Mouse (Mus musculus) heart, embryonic 10.5 days (tissue): ENCODE results near the gene Fam131c. TPM values are rescaled to one million over a fixed set of nuclear protein-coding genes. Genes with fewer than 3 reads are reported as not detected.

Experiments
- DNase-seq: peaks from one replicate; pipeline ENCODE4 v3.0.0-alpha.2; 2017; ENCODE audit warnings: low spot score
- H3K27ac ChIP-seq: fragments of 300-500 bp; sonication (generic); 2 replicates; pipeline ENCODE4 v1.5.1; 2016; ENCODE audit warnings: mild to moderate bottlenecking
- H3K27me3 ChIP-seq: fragments of 300-500 bp; sonication (generic); 2 replicates; pipeline ENCODE4 v1.6.1; 2016; ENCODE audit warnings: mild to moderate bottlenecking; ENCODE audit not compliant: poor library complexity, insufficient read depth, severe bottlenecking
- H3K36me3 ChIP-seq: fragments of 300-500 bp; sonication (generic); 2 replicates; pipeline ENCODE4 v1.6.1; 2016; ENCODE audit warnings: mild to moderate bottlenecking, moderate library complexity
- H3K4me1 ChIP-seq: fragments of 300-500 bp; sonication (generic); 2 replicates; pipeline ENCODE4 v1.6.1; 2016; ENCODE audit warnings: mild to moderate bottlenecking
- H3K4me3 ChIP-seq: fragments of 300-500 bp; sonication (generic); 2 replicates; pipeline ENCODE4 v1.5.1; 2016; ENCODE audit warnings: mild to moderate bottlenecking, moderate library complexity
- H3K9me3 ChIP-seq: fragments of 300-500 bp; sonication (generic); 2 replicates; pipeline ENCODE4 v1.6.1; 2016; ENCODE audit warnings: mild to moderate bottlenecking, moderate library complexity
- WGBS: fragments of 180-500 bp; shearing (Covaris S2); methylation state at CpG from one replicate; pipeline ENCODE4 v1.1.7; 2016; 5-methylcytosine and 5-hydroxymethylcytosine counted together
- polyA plus RNA-seq: library from polyadenylated mRNA; unstranded; fragments of >200 nt; fragmentation: Nextera tagmentation; extraction: Ambion mirVana; gene quantifications from 2 replicates; pipeline ENCODE4 v1.2.1, GENCODE M21; 2016

The Fam131c gene
- polyA plus RNA-seq, 1 experiment from 2014 or later, result 1.2 TPM

GRCm38 (mm10) chr4:141338853-141339252 lies 29.2 kb upstream of the Fam131c start:
- WGBS, result 13% methylated on average over 1 of the region's 1 CpGs
- H3K4me3 ChIP-seq, result peak overlapping the region; percentile 16; the same call in 1 of the 2 replicates
- no peaks in the 10 kb centered on the region for H3K36me3 ChIP-seq
- no peak for DNase-seq
- peaks cover 50% of the 10 kb centered on the region for H3K4me1 ChIP-seq
- no peaks in the 10 kb centered on the region for H3K9me3 ChIP-seq
- H3K27me3 ChIP-seq, result peaks cover 10% of the 10 kb centered on the region; the same call in 1 of the 2 replicates
- peak overlapping the region; percentile 71 for H3K27ac ChIP-seq

DNA sequence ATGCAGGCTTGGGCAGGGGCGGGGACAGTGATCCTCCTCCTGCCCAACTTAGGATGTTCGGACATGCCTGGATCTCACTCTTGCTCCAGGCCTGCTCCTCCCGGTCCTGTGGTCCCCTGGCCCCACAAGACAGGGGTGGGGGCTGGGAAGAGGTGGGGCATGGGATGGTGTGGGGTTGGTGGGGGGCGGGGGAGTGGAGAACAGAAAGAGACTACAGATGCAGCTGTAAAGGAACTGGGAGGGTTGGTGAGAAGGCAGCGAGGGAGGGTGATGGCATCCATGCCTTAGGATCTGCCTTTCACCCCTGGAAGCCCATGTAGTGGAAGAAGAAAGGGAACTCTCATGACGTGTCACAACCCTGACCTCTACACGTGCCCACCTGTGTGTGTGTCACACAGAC lies 26.5 kb upstream of the Fam131c start:
- H3K4me1 ChIP-seq, result peaks cover 26% of the 10 kb centered on the region
- H3K27ac ChIP-seq, result no peak overlapping the region; the same call in 1 of the 2 replicates
- H3K27me3 ChIP-seq, result peaks cover 10% of the 10 kb centered on the region; the same call in 1 of the 2 replicates
- 59% methylated on average over 7 of the region's 7 CpGs for WGBS
- no peak overlapping the region for H3K4me3 ChIP-seq
- no peaks in the 10 kb centered on the region for H3K9me3 ChIP-seq
- no peak for DNase-seq
- no peaks in the 10 kb centered on the region for H3K36me3 ChIP-seq

- peaks cover 25% of the 10 kb centered on the region for H3K4me1 ChIP-seq
- H3K27me3 ChIP-seq, result peaks cover 10% of the 10 kb centered on the region; the same call in 1 of the 2 replicates
- DNase-seq, result no peak
- no peaks in the 10 kb centered on the region for H3K36me3 ChIP-seq
- H3K4me3 ChIP-seq, result no peak overlapping the region
- no peaks in the 10 kb centered on the region for H3K9me3 ChIP-seq
- no peak overlapping the region for H3K27ac ChIP-seq
- 63% methylated on average over 7 of the region's 7 CpGs for WGBS
Measured at GRCm38 (mm10) chr4:141343515-141343914, 24.5 kb upstream of the Fam131c start.

DNA sequence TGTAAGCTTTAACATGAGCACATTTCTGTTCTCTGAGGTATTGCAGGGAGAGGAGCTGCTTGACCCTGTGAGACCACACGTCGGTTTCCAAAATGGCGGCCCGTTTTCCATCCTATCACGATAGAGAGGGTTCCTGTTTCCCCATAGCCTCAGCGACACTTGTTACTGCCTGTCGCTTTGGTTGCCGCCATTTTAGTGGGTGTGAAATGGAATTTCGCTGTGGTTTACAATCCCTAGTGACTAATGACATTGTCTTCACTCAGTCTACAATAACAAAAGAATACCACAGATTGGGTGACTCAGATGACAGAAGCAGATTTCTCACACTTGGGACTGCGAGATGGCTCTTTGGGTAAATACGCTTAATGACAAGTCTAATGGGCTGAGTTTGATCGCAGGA lies 22.8 kb upstream of the Fam131c start:
- DNase-seq, result no peak
- no peaks in the 10 kb centered on the region for H3K36me3 ChIP-seq
- H3K27me3 ChIP-seq, result peaks cover 15% of the 10 kb centered on the region; the same call in 1 of the 2 replicates
- no peak overlapping the region for H3K27ac ChIP-seq
- no peaks in the 10 kb centered on the region for H3K9me3 ChIP-seq
- no peak overlapping the region for H3K4me3 ChIP-seq
- 88% methylated on average over 12 of the region's 12 CpGs for WGBS
- peaks cover 15% of the 10 kb centered on the region; the same call in 1 of the 2 replicates for H3K4me1 ChIP-seq

- H3K27me3 ChIP-seq, result 0 out of 2 replicates have a peak, but pooled peaks cover 6% of the 10 kb centered on the region
- H3K4me3 ChIP-seq, result no peak overlapping the region
- 41% methylated on average over 8 of the region's 8 CpGs for WGBS
- H3K27ac ChIP-seq, result peak overlapping the region; percentile 71
- peaks cover 15% of the 10 kb centered on the region; the same call in 1 of the 2 replicates for H3K4me1 ChIP-seq
- H3K9me3 ChIP-seq, result no peaks in the 10 kb centered on the region
- DNase-seq, result no peak
- no peaks in the 10 kb centered on the region for H3K36me3 ChIP-seq
Measured at GRCm38 (mm10) chr4:141347365-141347797, 20.6 kb upstream of the Fam131c start.

- Histone ChIP-seq H3K36me3 (no peaks in the 10 kb centered on the region), H3K27ac (peak overlapping the region; percentile 16; the same call in 1 of the 2 replicates)
- 73% methylated on average over 11 of the region's 11 CpGs for WGBS
Measured at GRCm38 (mm10) chr4:141348616-141349015, 19.4 kb upstream of the Fam131c start.

GRCm38 (mm10) chr4:141350015-141350414 lies 18.0 kb upstream of the Fam131c start:
- DNase-seq, result no peak
- H3K27ac ChIP-seq, result peak overlapping the region; percentile 30; the same call in 1 of the 2 replicates
- H3K4me1 ChIP-seq, result peaks cover 19% of the 10 kb centered on the region; the same call in 1 of the 2 replicates
- H3K4me3 ChIP-seq, result no peak overlapping the region
- no peaks in the 10 kb centered on the region for H3K36me3 ChIP-seq
- WGBS, result 76% methylated on average over 12 of the region's 12 CpGs
- H3K9me3 ChIP-seq, result no peaks in the 10 kb centered on the region
- peaks cover 6% of the 10 kb centered on the region; the same call in 1 of the 2 replicates for H3K27me3 ChIP-seq

More at GRCm38 (mm10) chr4:141348616-141349015, 19.4 kb upstream of the Fam131c start:
- Histone ChIP-seq H3K4me1 (peaks cover 15% of the 10 kb centered on the region; the same call in 1 of the 2 replicates), H3K9me3 (no peaks in the 10 kb centered on the region), H3K27me3 (peaks cover 6% of the 10 kb centered on the region; the same call in 1 of the 2 replicates), H3K4me3 (no peak overlapping the region)
- no peak for DNase-seq

DNA sequence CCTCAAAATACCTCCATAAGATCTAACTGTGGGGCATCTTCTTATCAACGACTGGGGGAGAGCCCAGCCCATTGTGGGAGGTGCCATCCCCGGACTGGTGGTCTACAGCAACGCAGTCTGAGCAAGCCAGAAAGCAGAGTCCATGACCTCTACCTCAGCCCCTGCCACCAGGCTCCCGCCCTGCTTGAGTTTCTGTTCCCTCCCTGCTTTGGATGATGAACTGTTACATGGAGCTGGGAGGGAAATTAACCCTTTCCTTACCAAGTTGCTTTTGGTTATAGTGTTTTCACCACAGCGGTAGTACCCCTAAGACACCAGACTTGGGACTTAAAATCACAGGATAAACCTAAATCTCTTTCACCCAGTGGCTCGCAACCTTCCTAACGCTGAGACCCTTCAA lies 16.0 kb upstream of the Fam131c start:
- no peak overlapping the region for H3K27ac ChIP-seq
- no peaks in the 10 kb centered on the region for H3K36me3 ChIP-seq
- peaks cover 19% of the 10 kb centered on the region; the same call in 1 of the 2 replicates for H3K4me1 ChIP-seq
- no peak for DNase-seq
- WGBS, result 59% methylated on average over 7 of the region's 7 CpGs
- H3K4me3 ChIP-seq, result no peak overlapping the region
- H3K9me3 ChIP-seq, result no peaks in the 10 kb centered on the region
- peaks cover 6% of the 10 kb centered on the region; the same call in 1 of the 2 replicates for H3K27me3 ChIP-seq

GRCm38 (mm10) chr4:141352986-141353385 lies 15.0 kb upstream of the Fam131c start:
- Histone ChIP-seq H3K27me3 (peaks cover 6% of the 10 kb centered on the region; the same call in 1 of the 2 replicates), H3K4me3 (no peak overlapping the region), H3K9me3 (no peaks in the 10 kb centered on the region), H3K4me1 (peaks cover 10% of the 10 kb centered on the region; the same call in 1 of the 2 replicates), H3K36me3 (0 out of 2 replicates have a peak, but pooled peaks cover 2% of the 10 kb centered on the region), H3K27ac (peak overlapping the region; percentile 19)
- no peak for DNase-seq
- 74% methylated on average over 5 of the region's 5 CpGs for WGBS

GRCm38 (mm10) chr4:141353868-141354267 lies 14.2 kb upstream of the Fam131c start:
- Histone ChIP-seq H3K4me3 (no peak overlapping the region), H3K36me3 (0 out of 2 replicates have a peak, but pooled peaks cover 2% of the 10 kb centered on the region), H3K9me3 (no peaks in the 10 kb centered on the region), H3K27me3 (peaks cover 6% of the 10 kb centered on the region; the same call in 1 of the 2 replicates), H3K4me1 (0 out of 2 replicates have a peak, but pooled peaks cover 4% of the 10 kb centered on the region), H3K27ac (no peak overlapping the region)
- no peak for DNase-seq
- 73% methylated on average over 8 of the region's 8 CpGs for WGBS

DNA sequence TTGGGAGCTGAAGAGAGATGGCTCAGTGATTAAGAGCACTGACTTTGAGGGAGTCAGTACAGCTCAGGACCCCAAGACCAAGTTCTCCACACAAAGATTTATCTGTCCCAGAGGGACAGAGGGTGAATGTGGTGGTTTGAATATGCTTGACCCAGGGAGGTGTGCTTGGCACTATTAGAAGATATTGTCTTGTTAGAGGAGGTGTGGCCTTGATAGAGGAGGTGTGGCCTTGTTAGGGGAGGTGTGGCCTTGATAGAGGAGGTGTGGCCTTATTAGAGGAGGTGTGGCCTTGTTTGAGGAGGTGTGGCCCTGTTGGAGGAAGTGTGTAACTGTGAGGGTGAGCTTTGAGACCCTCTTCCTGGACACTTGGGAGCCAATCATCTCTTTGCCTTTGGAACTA lies 10.2 kb upstream of the Fam131c start:
- Histone ChIP-seq H3K27me3 (peaks cover 20% of the 10 kb centered on the region), H3K4me1 (peaks cover 30% of the 10 kb centered on the region), H3K4me3 (no peak overlapping the region), H3K36me3 (0 out of 2 replicates have a peak, but pooled peaks cover 2% of the 10 kb centered on the region), H3K9me3 (no peaks in the 10 kb centered on the region), H3K27ac (no peak overlapping the region)
- DNase-seq, result no peak

DNA sequence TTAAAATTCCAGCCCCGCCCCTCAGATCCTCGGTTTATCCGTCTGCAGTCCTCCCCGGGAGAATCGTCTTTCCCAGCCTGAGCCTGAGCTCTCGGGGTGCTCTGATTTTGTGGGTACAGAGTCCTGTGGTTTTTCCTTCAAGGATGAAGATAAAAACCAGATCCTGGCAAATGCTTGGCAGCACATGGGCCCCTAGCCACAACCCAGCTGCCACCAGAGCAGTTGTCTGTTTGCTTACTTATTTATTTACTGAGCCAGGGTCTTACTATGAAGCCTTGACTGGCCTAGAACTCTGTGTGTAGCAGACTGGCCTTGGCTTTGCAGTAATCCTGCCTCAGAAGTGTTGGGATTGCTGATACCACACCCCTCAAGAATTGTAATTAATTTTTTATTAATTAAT lies 8.8 kb upstream of the Fam131c start:
- H3K27me3 ChIP-seq, result peaks cover 31% of the 10 kb centered on the region
- H3K4me1 ChIP-seq, result peaks cover 30% of the 10 kb centered on the region
- no peak overlapping the region for H3K4me3 ChIP-seq
- H3K9me3 ChIP-seq, result no peaks in the 10 kb centered on the region
- 75% methylated on average over 6 of the region's 6 CpGs for WGBS
- H3K27ac ChIP-seq, result no peak overlapping the region
- H3K36me3 ChIP-seq, result 0 out of 2 replicates have a peak, but pooled peaks cover 2% of the 10 kb centered on the region
- no peak for DNase-seq

GRCm38 (mm10) chr4:141360846-141361245 lies 7.2 kb upstream of the Fam131c start:
- no peak overlapping the region for H3K4me3 ChIP-seq
- no peak for DNase-seq
- H3K27ac ChIP-seq, result no peak overlapping the region
- H3K27me3 ChIP-seq, result peaks cover 47% of the 10 kb centered on the region
- 33% methylated on average over 7 of the region's 7 CpGs for WGBS
- 0 out of 2 replicates have a peak, but pooled peaks cover 2% of the 10 kb centered on the region for H3K36me3 ChIP-seq
- H3K4me1 ChIP-seq, result peaks cover 30% of the 10 kb centered on the region
- no peaks in the 10 kb centered on the region for H3K9me3 ChIP-seq
